Mouse (Mus musculus) limb, embryonic 12.5 days (tissue): ENCODE results near the gene Cela3b. TPM values are rescaled to one million over a fixed set of nuclear protein-coding genes. Genes with fewer than 3 reads are reported as not detected.
"Not testable (repeated sequence)": the region's sequence is repeated elsewhere in the genome, so short reads cannot be mapped to it uniquely, and the experiment has no call there.

Experiments
- ATAC-seq: fragments of 200-750 bp; cut with Nextera tagmentation; 2 replicates; pipeline ENCODE4 v1.8.0; 2017; ENCODE audit warnings: low read depth, moderate TSS enrichment; ENCODE audit not compliant: insufficient number of reproducible peaks, insufficient read depth, low FRiP score, low TSS enrichment
- H3K27ac ChIP-seq: fragments of 300-500 bp; sonication (generic); 2 replicates; pipeline ENCODE4 v1.5.1; 2016; ENCODE audit warnings: mild to moderate bottlenecking, moderate library complexity
- H3K27me3 ChIP-seq: fragments of 300-500 bp; sonication (generic); 2 replicates; pipeline ENCODE4 v1.6.1; 2016; ENCODE audit warnings: mild to moderate bottlenecking, moderate library complexity
- H3K36me3 ChIP-seq: fragments of 300-500 bp; sonication (generic); 2 replicates; pipeline ENCODE4 v1.6.1; 2016; ENCODE audit warnings: mild to moderate bottlenecking, moderate library complexity
- H3K4me1 ChIP-seq: fragments of 300-500 bp; sonication (generic); replicated peaks from 2 replicates; pipeline ENCODE4 v1.6.1; 2016
- H3K4me2 ChIP-seq: fragments of 300-500 bp; sonication (generic); 2 replicates; pipeline ENCODE4 v1.6.1; 2016; ENCODE audit warnings: mild to moderate bottlenecking, moderate library complexity
- H3K4me3 ChIP-seq: fragments of 300-500 bp; sonication (generic); replicated peaks from 2 replicates; pipeline ENCODE4 v1.5.1; 2016; ENCODE audit warnings: mild to moderate bottlenecking
- H3K9ac ChIP-seq: fragments of 300-500 bp; sonication (generic); replicated peaks from 2 replicates; pipeline ENCODE4 v1.6.1; 2016; ENCODE audit warnings: mild to moderate bottlenecking, moderate library complexity
- H3K9me3 ChIP-seq: fragments of 300-500 bp; sonication (generic); 2 replicates; pipeline ENCODE4 v1.6.1; 2016; ENCODE audit warnings: mild to moderate bottlenecking, moderate library complexity
- WGBS: fragments of 180-500 bp; shearing (Covaris S2); methylation state at CpG from one replicate; pipeline ENCODE4 v1.1.7; 2016; 5-methylcytosine and 5-hydroxymethylcytosine counted together
- polyA plus RNA-seq: library from polyadenylated mRNA; unstranded; fragments of >200 nt; fragmentation: Nextera tagmentation; extraction: Ambion mirVana; gene quantifications from 2 replicates; pipeline ENCODE4 v1.2.1, GENCODE M21; 2016

Cela3b gene
- polyA plus RNA-seq, 1 experiment from 2014 or later = not detected

DNA sequence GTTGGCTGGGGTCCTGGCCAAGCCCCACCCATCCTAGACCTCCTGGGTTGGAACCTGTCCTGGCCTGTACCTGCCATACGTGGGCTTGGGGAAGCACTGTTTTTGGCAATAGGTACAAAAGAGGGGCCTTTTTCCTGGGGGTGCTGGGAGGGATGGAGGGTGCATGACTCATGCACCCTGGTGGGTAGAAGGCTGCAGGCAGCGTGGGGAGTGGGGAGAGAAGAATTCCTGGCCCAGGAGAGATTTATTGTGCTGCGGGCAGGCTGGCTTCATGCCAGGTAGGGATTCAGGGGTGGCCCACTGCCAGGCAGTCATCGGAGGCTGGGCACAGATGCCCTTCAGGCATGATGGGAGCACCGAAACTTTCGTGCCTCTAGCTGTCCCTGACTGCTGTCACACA lies 17.9 kb upstream of the Cela3b start:
- Histone ChIP-seq H3K4me2 (no peak overlapping the region), H3K9me3 (no peaks in the 10 kb centered on the region), H3K4me1 (peaks cover 8% of the 10 kb centered on the region), H3K36me3 (no peaks in the 10 kb centered on the region), H3K27me3 (no peaks in the 10 kb centered on the region), H3K27ac (no peak overlapping the region), H3K9ac (no peak overlapping the region), H3K4me3 (no peak overlapping the region)
- 52% methylated on average over 6 of the region's 6 CpGs for WGBS
- ATAC-seq = no peak

DNA sequence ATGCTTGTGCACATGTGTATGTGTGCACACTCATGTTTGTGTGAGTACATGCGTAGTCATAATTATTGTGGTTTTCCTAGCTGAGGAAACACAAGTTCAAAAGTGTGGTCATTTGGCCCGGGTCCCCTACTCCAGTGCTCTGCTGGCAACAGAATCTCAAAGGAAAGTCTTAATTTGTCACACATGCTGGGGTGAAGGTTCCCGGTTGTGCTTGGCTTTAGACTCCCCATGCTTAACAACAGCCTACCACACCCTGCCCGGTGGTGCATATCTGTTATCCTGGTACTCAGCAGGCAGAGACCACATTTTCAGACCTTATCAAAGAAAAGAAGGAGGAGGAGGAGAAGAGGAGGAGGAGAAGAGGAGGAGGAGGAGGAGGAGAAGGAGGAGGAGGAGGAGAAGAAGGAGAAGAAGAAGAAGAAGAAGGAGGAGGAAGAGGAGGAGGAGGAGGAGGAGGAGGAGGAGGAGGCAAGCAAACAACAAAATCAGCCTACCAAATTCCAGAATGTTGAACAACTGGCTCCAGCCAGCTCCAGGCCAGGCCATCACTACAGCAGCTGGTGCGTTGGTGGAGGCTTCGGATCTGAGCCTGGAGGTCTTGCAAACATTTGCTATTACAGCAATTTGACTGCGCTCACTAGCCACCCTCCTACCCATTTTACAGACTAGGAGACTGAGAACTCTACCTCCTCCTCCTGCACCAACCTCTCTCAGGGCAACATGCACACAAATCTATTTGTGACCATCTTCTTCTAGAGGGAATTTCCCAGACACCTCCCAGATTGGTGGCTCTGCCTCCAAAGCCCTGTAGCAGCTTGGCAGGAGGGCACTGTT lies 17.2 kb upstream of the Cela3b start:
- no peak for ATAC-seq
- no peak overlapping the region for H3K27ac ChIP-seq

DNA sequence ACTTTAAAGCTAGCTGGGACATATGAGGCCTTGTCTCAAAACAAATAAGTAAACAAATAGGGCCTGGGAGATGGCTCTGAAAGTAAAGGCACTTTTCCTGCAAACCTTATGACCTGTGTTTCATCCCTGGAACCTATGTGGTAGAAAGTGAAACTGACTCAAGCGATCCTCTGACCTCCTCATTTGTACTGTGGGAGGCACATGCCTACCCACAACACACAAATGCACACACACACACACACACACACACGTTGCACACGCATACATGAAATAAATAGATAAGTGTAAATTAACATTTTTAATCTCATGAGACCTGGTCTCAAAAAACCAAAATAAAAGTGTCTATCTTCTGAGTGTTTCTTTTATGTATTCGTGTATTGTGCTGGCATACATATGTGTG lies 15.5 kb upstream of the Cela3b start:
- H3K27ac ChIP-seq = no peak overlapping the region
- H3K4me1 ChIP-seq = peaks cover 8% of the 10 kb centered on the region
- no peak overlapping the region for H3K4me2 ChIP-seq
- H3K27me3 ChIP-seq = no peaks in the 10 kb centered on the region
- H3K9me3 ChIP-seq = no peaks in the 10 kb centered on the region
- no peak for ATAC-seq
- 88% methylated on average over 4 of the region's 4 CpGs for WGBS
- no peak overlapping the region for H3K9ac ChIP-seq
- H3K36me3 ChIP-seq = no peaks in the 10 kb centered on the region
- H3K4me3 ChIP-seq = no peak overlapping the region

More for the DNA sequence above, 17.2 kb upstream of the Cela3b start:
- H3K27me3 ChIP-seq = no peaks in the 10 kb centered on the region
- WGBS = 63% methylated on average over 7 of the region's 7 CpGs
- no peaks in the 10 kb centered on the region for H3K36me3 ChIP-seq
- no peak overlapping the region for H3K9ac ChIP-seq
- H3K9me3 ChIP-seq = no peaks in the 10 kb centered on the region
- no peak overlapping the region for H3K4me3 ChIP-seq
- no peak overlapping the region for H3K4me2 ChIP-seq
- H3K4me1 ChIP-seq = peaks cover 8% of the 10 kb centered on the region

DNA sequence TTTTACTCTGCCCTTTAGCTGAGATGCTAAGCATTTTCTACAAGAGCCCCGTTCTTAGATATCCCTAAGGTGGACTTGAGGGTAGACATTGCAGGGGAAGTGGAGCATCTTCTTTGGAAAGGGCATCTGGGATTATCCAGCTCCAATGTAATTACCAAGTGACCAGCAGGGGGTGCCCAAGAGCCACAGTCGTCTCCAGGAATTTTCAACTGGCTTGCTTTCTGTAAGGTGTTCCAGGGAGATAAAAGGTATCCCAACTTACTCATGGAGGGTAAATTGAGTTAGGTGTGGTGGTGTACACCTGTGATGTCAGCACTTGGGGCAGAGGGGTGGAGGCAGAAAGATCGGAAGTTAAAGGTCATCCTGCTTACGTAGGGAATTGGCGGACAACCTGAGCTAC lies 13.3 kb upstream of the Cela3b start:
- Histone ChIP-seq H3K9ac (no peak overlapping the region), H3K9me3 (no peaks in the 10 kb centered on the region), H3K4me2 (no peak overlapping the region), H3K4me1 (peaks cover 8% of the 10 kb centered on the region), H3K4me3 (no peak overlapping the region), H3K27ac (no peak overlapping the region), H3K27me3 (no peaks in the 10 kb centered on the region), H3K36me3 (no peaks in the 10 kb centered on the region)
- WGBS = 28% methylated on average over 5 of the region's 5 CpGs
- ATAC-seq = no peak

DNA sequence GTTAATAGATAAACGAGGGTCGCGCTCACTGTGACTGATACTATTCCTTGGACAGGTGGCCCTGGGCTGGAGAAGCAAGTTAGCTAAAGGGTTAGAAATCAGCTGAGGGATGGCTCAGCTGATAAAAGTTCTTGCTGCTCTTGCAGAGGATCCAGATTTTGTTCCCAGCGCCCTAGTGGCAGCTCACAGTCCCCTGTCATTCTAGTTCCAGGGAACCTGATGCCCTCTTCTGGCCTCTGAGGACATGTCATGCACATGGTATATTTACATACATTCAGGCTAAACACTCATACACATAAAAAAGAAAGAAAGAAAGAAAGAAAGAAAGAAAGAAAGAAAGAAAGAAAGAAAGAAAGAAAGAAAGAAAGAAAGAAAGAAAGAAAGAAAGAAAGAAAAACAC lies 11.0 kb upstream of the Cela3b start:
- H3K4me2 ChIP-seq = no peak overlapping the region
- H3K27ac ChIP-seq = no peak overlapping the region
- H3K27me3 ChIP-seq = no peaks in the 10 kb centered on the region
- no peaks in the 10 kb centered on the region for H3K36me3 ChIP-seq
- H3K4me1 ChIP-seq = no peaks in the 10 kb centered on the region
- H3K9ac ChIP-seq = no peak overlapping the region
- WGBS = 82% methylated on average over 4 of the region's 4 CpGs
- H3K9me3 ChIP-seq = no peaks in the 10 kb centered on the region
- no peak overlapping the region for H3K4me3 ChIP-seq
- ATAC-seq = no peak

DNA sequence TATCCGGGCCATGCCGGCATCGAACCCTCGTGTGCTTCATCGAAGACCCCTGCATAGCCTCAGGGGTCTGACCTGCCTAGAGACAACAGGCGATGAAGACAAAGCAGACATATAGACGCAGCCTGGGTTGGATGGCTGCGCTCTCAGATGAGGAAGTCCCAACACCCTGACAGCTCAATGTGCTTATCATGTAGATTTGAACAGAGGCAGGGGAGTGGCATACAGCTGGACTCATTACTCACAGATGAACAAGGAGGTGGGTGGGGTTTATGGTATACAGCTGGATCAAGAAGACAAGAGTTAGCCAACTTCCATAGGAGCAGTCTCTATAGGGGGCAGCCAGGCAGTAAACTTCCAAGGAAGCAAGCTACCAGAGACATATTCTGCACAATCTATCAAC lies 8.5 kb upstream of the Cela3b start:
- ATAC-seq = no peak
- no peaks in the 10 kb centered on the region for H3K36me3 ChIP-seq
- WGBS = 89% methylated on average over 8 of the region's 8 CpGs

DNA sequence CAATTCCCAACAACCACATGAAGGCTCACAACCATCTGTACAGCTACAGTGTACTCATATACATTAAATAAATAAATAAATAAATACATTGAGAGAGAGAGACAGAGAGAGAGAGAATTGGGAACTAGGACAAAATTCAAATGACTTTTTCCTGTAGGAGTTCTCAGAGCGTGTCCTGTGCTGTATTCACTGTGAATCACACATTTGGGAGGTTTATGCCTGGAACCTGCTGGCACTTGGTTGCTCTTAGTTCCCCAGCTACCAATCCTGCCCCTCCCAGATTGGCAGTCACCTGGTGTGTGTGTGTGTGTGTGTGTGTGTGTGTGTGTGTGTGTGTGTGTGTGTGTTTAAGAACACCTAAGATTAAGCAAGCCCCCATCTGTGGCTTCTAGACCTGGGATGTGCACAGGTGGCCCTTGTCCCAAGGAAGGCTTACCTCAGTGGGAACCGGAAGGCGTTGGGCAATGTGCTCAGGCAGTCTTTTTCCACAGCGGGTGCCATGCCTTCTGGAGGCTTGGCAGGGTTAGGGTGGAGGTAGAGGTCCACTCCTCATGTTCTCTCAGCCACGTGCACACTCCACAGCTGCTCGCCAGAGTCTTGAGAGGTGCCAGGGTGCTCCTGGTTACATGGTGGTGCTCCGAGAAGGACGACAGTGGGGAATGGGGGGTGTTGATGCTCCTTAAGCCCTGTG lies 6.8 kb upstream of the Cela3b start:
- H3K27ac ChIP-seq = no peak overlapping the region
- no peaks in the 10 kb centered on the region for H3K4me1 ChIP-seq
- 90% methylated on average over 8 of the region's 8 CpGs for WGBS
- H3K4me2 ChIP-seq = no peak overlapping the region
- no peak overlapping the region for H3K9ac ChIP-seq
- no peak overlapping the region for H3K4me3 ChIP-seq
- no peaks in the 10 kb centered on the region for H3K36me3 ChIP-seq
- H3K27me3 ChIP-seq = no peaks in the 10 kb centered on the region
- ATAC-seq = no peak
- H3K9me3 ChIP-seq = no peaks in the 10 kb centered on the region

More for the DNA sequence above, 8.5 kb upstream of the Cela3b start:
- Histone ChIP-seq H3K4me2 (no peak overlapping the region), H3K9ac (no peak overlapping the region), H3K27ac (no peak overlapping the region), H3K4me1 (no peaks in the 10 kb centered on the region), H3K9me3 (no peaks in the 10 kb centered on the region), H3K27me3 (no peaks in the 10 kb centered on the region), H3K4me3 (no peak overlapping the region)

DNA sequence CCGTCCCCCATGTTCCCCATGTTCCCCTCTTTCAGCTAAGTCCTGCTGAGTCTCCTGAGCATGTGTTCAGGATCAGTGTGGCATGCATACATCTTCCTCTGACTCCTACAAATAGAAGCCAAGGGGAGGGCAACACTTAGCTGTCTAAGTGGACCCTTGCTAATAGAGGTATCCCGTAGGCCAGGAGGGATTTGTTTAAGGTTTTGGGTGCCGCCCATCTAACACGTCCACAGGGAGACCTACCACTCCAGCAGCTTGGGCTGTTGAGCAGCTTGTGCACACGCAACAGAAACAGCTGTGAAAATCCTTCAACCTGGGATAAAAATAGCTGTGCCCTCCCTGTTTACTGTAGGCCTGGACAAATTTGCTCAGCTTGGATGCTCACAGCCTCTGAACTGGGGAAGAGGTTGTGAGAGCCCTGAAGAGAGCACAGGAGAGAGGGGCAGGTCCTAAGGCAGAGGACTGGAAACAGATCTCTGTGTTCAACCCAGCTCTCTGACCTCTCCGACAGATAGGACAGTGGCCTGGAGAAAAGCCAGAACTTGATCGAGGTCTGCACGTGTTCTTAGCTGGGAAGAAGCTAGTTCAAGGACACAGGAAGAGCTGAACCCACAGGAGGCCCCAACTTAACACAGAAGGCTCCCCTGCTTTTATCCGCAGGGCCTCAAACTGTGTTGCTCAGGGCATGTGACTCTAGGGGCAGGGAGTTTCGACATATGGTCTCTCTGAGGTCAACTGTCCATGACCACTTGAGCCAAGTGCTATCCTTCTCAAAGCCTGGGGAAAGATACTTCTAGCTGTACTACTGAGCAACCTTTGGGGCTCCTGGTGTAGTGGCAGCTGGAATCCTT lies 2.6 kb upstream of the Cela3b start:
- H3K27me3 ChIP-seq, H3K9me3 ChIP-seq, H3K36me3 ChIP-seq, H3K9ac ChIP-seq, ATAC-seq, H3K27ac ChIP-seq, H3K4me1 ChIP-seq, H3K4me2 ChIP-seq, H3K4me3 ChIP-seq: not testable (repeated sequence)
- WGBS = 74% methylated on average over 10 of the region's 10 CpGs

DNA sequence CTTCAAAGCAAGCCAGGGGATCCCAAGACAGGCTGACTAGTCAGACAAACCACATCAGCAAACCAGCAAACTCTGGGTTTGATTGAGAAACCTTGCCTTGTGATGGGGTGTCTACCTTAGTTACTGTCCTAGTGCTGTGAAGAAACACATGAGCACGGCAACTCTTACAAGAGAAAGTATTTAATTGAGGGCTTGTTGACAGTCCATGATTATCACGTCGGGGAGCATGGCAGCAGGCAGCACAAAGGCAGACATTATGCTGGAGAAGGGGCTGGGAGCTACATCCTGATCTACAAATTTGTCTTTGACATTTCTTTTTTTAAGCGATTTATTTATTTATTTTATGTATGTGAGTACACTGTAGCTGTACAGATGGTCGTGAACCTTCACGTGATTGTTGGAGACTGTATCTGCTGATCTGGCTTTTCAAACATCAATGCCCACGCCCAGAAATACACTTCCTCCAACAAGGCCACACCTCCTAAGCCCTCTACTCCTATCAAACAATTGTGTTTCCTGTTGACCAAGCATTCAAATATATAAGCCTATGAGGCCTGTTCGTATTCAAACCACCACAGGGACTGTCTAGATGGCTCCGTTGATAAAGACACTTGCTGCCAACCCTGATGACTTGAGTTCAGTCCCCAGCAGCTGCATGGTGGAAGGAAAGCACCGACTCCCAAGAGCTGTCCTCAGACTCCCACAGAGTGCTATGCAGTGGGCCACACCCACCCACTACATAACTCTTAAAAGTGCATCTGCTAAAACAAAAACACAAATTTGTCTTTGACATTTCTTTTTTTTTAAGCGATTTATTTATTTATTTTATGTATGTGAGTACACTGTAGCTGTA lies 12.4 kb downstream of the Cela3b start:
- Histone ChIP-seq H3K4me2 (no peak overlapping the region), H3K36me3 (no peaks in the 10 kb centered on the region), H3K27ac (no peak overlapping the region), H3K4me1 (no peaks in the 10 kb centered on the region), H3K4me3 (no peak overlapping the region), H3K27me3 (no peaks in the 10 kb centered on the region), H3K9ac (no peak overlapping the region), H3K9me3 (no peaks in the 10 kb centered on the region)
- no peak for ATAC-seq
- 78% methylated on average over 11 of the region's 11 CpGs for WGBS

DNA sequence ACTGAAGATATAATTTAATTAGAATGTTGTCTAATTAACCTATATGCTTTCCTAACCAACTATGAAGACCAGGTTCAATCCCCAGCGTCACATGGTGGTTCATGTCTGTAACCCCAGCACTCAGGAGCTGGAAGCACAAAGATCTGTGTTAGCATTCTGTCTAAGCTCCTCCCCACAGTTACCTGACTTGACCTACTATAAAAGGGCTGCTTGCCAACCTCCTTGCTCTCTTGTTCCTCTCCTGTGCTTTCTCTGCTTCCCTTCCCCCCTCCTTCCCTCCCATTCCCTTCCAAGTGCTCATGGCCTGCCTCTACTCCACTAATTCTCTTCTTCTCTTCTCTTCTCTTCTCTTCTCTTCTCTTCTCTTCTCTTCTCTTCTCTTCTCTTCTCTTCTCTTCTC lies 15.4 kb downstream of the Cela3b start:
- Histone ChIP-seq H3K36me3 (no peaks in the 10 kb centered on the region), H3K4me1 (no peaks in the 10 kb centered on the region), H3K27ac (no peak overlapping the region), H3K27me3 (no peaks in the 10 kb centered on the region), H3K9ac (no peak overlapping the region), H3K4me3 (no peak overlapping the region), H3K9me3 (no peaks in the 10 kb centered on the region), H3K4me2 (no peak overlapping the region)
- WGBS = 70% methylated on average over 1 of the region's 1 CpGs
- no peak for ATAC-seq
